Mouse (Mus musculus): ENCODE data around the gene Ilf2. TPM values are rescaled to one million over a fixed set of nuclear protein-coding genes. Genes with fewer than 3 reads are reported as not detected.

Ilf2 gene
- total RNA-seq, 4 experiments from 2014 or later: 84.9 to 98.9 (median 93.3) TPM

- DNase-seq (ENCODE audit: low spot score in 2 of 2): peak; percentile 98 to 99
These were observed 33.2 kb downstream of the Ilf2 start, which contains the start of gene Chtop for GRCm38 (mm10) chr3:90508950-90509746. Gene Chtop, minus strand, starts transcription at chr3:90509498.

GRCm38 (mm10) chr3:90509747-90510123 is 33.8 kb downstream of the Ilf2 start:
- no peak for DNase-seq (ENCODE audit: low spot score in 2 of 2)

- DNase-seq (ENCODE audit: low spot score in 2 of 2): no peak
These were observed 36.4 kb downstream of the Ilf2 start for GRCm38 (mm10) chr3:90512276-90512675.

GRCm38 (mm10) chr3:90512948-90513642 is 37.2 kb downstream of the Ilf2 start:
- no peak for DNase-seq (ENCODE audit: low spot score in 2 of 2)

GRCm38 (mm10) chr3:90513796-90514590 is 38.1 kb downstream of the Ilf2 start, which contains the start of the genes S100a1 and S100a13:
Gene S100a1, minus strand, starts transcription at chr3:90514392.
Gene S100a13, plus strand, starts transcription at chr3:90514435.
- peak in 1 of 2 experiments; percentile 36 for DNase-seq (ENCODE audit: low spot score in 2 of 2)

- no peak for DNase-seq (ENCODE audit: low spot score in 2 of 2)
These were observed 38.8 kb downstream of the Ilf2 start for GRCm38 (mm10) chr3:90514691-90515090.

- DNase-seq (ENCODE audit: low spot score in 2 of 2): no peak
These were observed 39.3 kb downstream of the Ilf2 start for GRCm38 (mm10) chr3:90515242-90515641.

GRCm38 (mm10) chr3:90515789-90516188 is 39.9 kb downstream of the Ilf2 start:
- DNase-seq (ENCODE audit: low spot score in 2 of 2): no peak

- DNase-seq (ENCODE audit: low spot score in 2 of 2): no peak
These were observed 41.8 kb downstream of the Ilf2 start for GRCm38 (mm10) chr3:90517711-90518110.

GRCm38 (mm10) chr3:90525421-90525820 is 49.5 kb downstream of the Ilf2 start:
- no peak for DNase-seq (ENCODE audit: low spot score in 2 of 2)

- no peak for DNase-seq (ENCODE audit: low spot score in 2 of 2)
These were observed 50.1 kb downstream of the Ilf2 start for GRCm38 (mm10) chr3:90526076-90526475.

- no peak for DNase-seq (ENCODE audit: low spot score in 2 of 2)
These were observed 50.7 kb downstream of the Ilf2 start, which contains the start of gene S100a14 for GRCm38 (mm10) chr3:90526580-90526979. Gene S100a14, plus strand, starts transcription at chr3:90526856.

GRCm38 (mm10) chr3:90527291-90527873 is 51.5 kb downstream of the Ilf2 start:
- no peak for DNase-seq (ENCODE audit: low spot score in 2 of 2)

- DNase-seq (ENCODE audit: low spot score in 2 of 2): no peak
These were observed 55.8 kb downstream of the Ilf2 start for GRCm38 (mm10) chr3:90531713-90532112.

GRCm38 (mm10) chr3:90535446-90535845 is 59.5 kb downstream of the Ilf2 start:
- no peak for DNase-seq (ENCODE audit: low spot score in 2 of 2)

- DNase-seq (ENCODE audit: low spot score in 2 of 2): no peak
These were observed 61.4 kb downstream of the Ilf2 start, which contains the start of gene S100a16 for GRCm38 (mm10) chr3:90537141-90537904. Gene S100a16, plus strand, starts transcription at chr3:90537254.

GRCm38 (mm10) chr3:90537905-90538296 is 62.0 kb downstream of the Ilf2 start:
- no peak for DNase-seq (ENCODE audit: low spot score in 2 of 2)

All from left cerebral cortex, adult 8-10 months (tissue).